In genomic region chr14:62907888-62908287, GRCm38 (mm10) we compare ENCODE assay signal across 31 mouse cellular contexts.
DNase-seq lines count a peak whose midpoint lies in the region; ATAC-seq and TF ChIP-seq lines count a peak whose summit lies in the region.
"Had no signal": no experiment of that assay in that cellular context is flagged by ENCODE, and none has a peak within 500 bp of the region (broad histone marks: within the 10 kb centered on the region; RNA-seq: fewer than 3 reads in every experiment).

No protein-coding gene starts in this region.

- no peaks in the 10 kb centered on the region for H3K36me3 ChIP-seq in spleen, adult 2 months (ENCODE audit: control insufficient read depth, insufficient read depth, low read length)
- H3K36me3 ChIP-seq: G1E; limb, embryonic 13.5 days; liver, embryonic 12.5 days; neural tube, embryonic 15.5 days had no signal

- no peaks in the 10 kb centered on the region; the same call in 1 of the 2 replicates for H3K4me1 ChIP-seq in spleen, adult 2 months (ENCODE audit: control insufficient read depth, insufficient read depth, insufficient read length)
- peaks cover 44% of the 10 kb centered on the region for H3K4me1 ChIP-seq in bone marrow macrophage, adult 2 months (ENCODE audit: control insufficient read depth, insufficient read depth, low read length)
- H3K4me1 ChIP-seq: forebrain, embryonic 13.5 days; hindbrain, embryonic 10.5 days; limb, embryonic 13.5 days had no signal

- WGBS in spleen, adult 2 months = 43% methylated on average over 2 of the region's 2 CpGs

- no peak for DNase-seq in spleen, adult 2 months (ENCODE audit: low read depth in 1 of 2, low spot score in 2 of 2)
- DNase-seq in spleen, postnatal 14 days (ENCODE audit: low spot score in 2 of 2) = no peak
- no peak for DNase-seq in adrenal gland, postnatal 10 days
- DNase-seq: adrenal gland, adult 8-10 months; cerebellum, adult 2 months; cerebellum, postnatal 14 days; gastrocnemius, postnatal 14 days; heart, adult 18-20 months; heart, postnatal 10 days; kidney, adult 8-10 months; kidney, postnatal 4 days; lung, adult 18-20 months; lung, postnatal 10 days; retina, postnatal 1 day; right cerebral cortex, postnatal 14 days; thymus, postnatal 4 days had no signal

- no peak for TF ChIP-seq CTCF in spleen, adult 2 months (IDR thresholded peaks at IDR 0.05; ENCODE audit: extremely low read depth, insufficient read depth, insufficient read length, insufficient replicate concordance)
- TF ChIP-seq CTCF in bone marrow macrophage, adult 2 months (IDR thresholded peaks at IDR 0.05; ENCODE audit: low read depth, low read length) = no peak

- H3K27ac ChIP-seq in spleen, adult 2 months (ENCODE audit: insufficient read depth, low read length) = peak overlapping the region; percentile 45; the same call in 1 of the 2 replicates
- peak overlapping the region; percentile 77 for H3K27ac ChIP-seq in bone marrow macrophage, adult 2 months (ENCODE audit: insufficient read depth, low read depth, low read length)
- H3K27ac ChIP-seq: forebrain, embryonic 13.5 days; hindbrain, embryonic 10.5 days; kidney, postnatal 0 days; limb, embryonic 13.5 days; liver, embryonic 12.5 days; midbrain, embryonic 13.5 days; neural tube, embryonic 15.5 days; stomach, postnatal 0 days had no signal

- TF ChIP-seq POLR2A in spleen, adult 2 months (IDR thresholded peaks at IDR 0.05; ENCODE audit: low read depth, low read length) = no peak
- no peak for TF ChIP-seq POLR2A in bone marrow macrophage, adult 2 months (IDR thresholded peaks at IDR 0.05; ENCODE audit: borderline replicate concordance, low read depth, low read length)

- ATAC-seq in megakaryocyte, adult 5-6 weeks (ENCODE audit: poor library complexity, severe bottlenecking) = peak; percentile 90
- no peak for ATAC-seq in inflammation-experienced regulatory T-cells, adult 6 months
- ATAC-seq: forebrain, embryonic 13.5 days; hindbrain, postnatal 0 days; intestine, embryonic 16.5 days; liver, embryonic 12.5 days; midbrain, embryonic 13.5 days had no signal

- no peaks in the 10 kb centered on the region for H3K27me3 ChIP-seq in spleen, adult 2 months (ENCODE audit: control insufficient read depth, insufficient read depth, low read length)
- H3K27me3 ChIP-seq: forebrain, embryonic 13.5 days; heart, embryonic 13.5 days; limb, embryonic 13.5 days; liver, embryonic 12.5 days; midbrain, embryonic 13.5 days; neural tube, embryonic 15.5 days had no signal

- no peak overlapping the region for H3K4me3 ChIP-seq in spleen, adult 2 months (ENCODE audit: extremely low read depth, insufficient read depth, insufficient read length)
- no peak overlapping the region for H3K4me3 ChIP-seq in bone marrow macrophage, adult 2 months (ENCODE audit: insufficient read depth, low read length)
- H3K4me3 ChIP-seq: forebrain, embryonic 13.5 days; heart, embryonic 13.5 days; hindbrain, embryonic 10.5 days; limb, embryonic 13.5 days; liver, embryonic 12.5 days; midbrain, embryonic 13.5 days; neural tube, embryonic 15.5 days had no signal
